Mouse (Mus musculus) midbrain, embryonic 16.5 days (tissue): ENCODE measurements around the gene Rpl35. TPM values are rescaled to one million over a fixed set of nuclear protein-coding genes. Genes with fewer than 3 reads are reported as not detected.

Experiments used
- ATAC-seq: fragments of 200-750 bp; cut with Nextera tagmentation; 2 replicates; pipeline ENCODE4 v1.8.0; 2017; ENCODE audit warnings: moderate TSS enrichment
- H3K27ac ChIP-seq: fragments of 300-500 bp; sonication (generic); 2 replicates; pipeline ENCODE4 v1.5.1; 2014; ENCODE audit warnings: mild to moderate bottlenecking, low read length, mixed read lengths
- H3K27me3 ChIP-seq: fragments of 300-500 bp; sonication (generic); 2 replicates; pipeline ENCODE4 v1.6.1; 2014; ENCODE audit warnings: low read depth, low read length, mixed read lengths; ENCODE audit not compliant: control insufficient read depth, insufficient read depth
- H3K36me3 ChIP-seq: fragments of 300-500 bp; sonication (generic); 2 replicates; pipeline ENCODE4 v1.6.1; 2014; ENCODE audit warnings: mild to moderate bottlenecking, low read length, moderate library complexity, mixed read lengths; ENCODE audit not compliant: control insufficient read depth, insufficient read depth
- H3K4me1 ChIP-seq: fragments of 300-500 bp; sonication (generic); 2 replicates; pipeline ENCODE4 v1.6.1; 2014; ENCODE audit warnings: mild to moderate bottlenecking, low read length, mixed read lengths; ENCODE audit not compliant: control insufficient read depth, insufficient read depth
- H3K4me2 ChIP-seq: fragments of 300-500 bp; sonication (generic); 2 replicates; pipeline ENCODE4 v1.6.1; 2014; ENCODE audit warnings: mild to moderate bottlenecking, low read length, mixed read lengths
- H3K4me3 ChIP-seq: fragments of 300-500 bp; sonication (generic); 2 replicates; pipeline ENCODE4 v1.5.1; 2014; ENCODE audit warnings: low read depth, mild to moderate bottlenecking, low read length, moderate library complexity, mixed read lengths
- H3K9ac ChIP-seq: fragments of 300-500 bp; sonication (generic); 2 replicates; pipeline ENCODE4 v1.6.1; 2014; ENCODE audit warnings: low read depth, low read length, mixed read lengths
- H3K9me3 ChIP-seq: fragments of 300-500 bp; sonication (generic); replicated peaks from 2 replicates; pipeline ENCODE4 v1.6.1; 2014; ENCODE audit warnings: mild to moderate bottlenecking, low read length, mixed read lengths; ENCODE audit not compliant: control insufficient read depth, poor library complexity, severe bottlenecking
- WGBS: fragments of 180-500 bp; shearing (Covaris S2); extraction: QIAGEN DNeasy Blood & Tissue Kit; methylation state at CpG from one replicate; pipeline ENCODE4 v1.1.7; 2014; 5-methylcytosine and 5-hydroxymethylcytosine counted together
- polyA plus RNA-seq: library from polyadenylated mRNA; unstranded; fragments of >200 nt; fragmentation: Nextera tagmentation; extraction: Ambion mirVana; gene quantifications from 2 replicates; pipeline ENCODE4 v1.2.1, GENCODE M21; 2015

The Rpl35 gene
- polyA plus RNA-seq, 1 experiment from 2014 or later, result 566 TPM

- no peak for ATAC-seq
- Histone ChIP-seq H3K4me1 (no peaks in the 10 kb centered on the region), H3K4me3 (no peak overlapping the region), H3K9me3 (no peaks in the 10 kb centered on the region), H3K27ac (no peak overlapping the region), H3K9ac (no peak overlapping the region), H3K4me2 (no peak overlapping the region), H3K36me3 (no peaks in the 10 kb centered on the region), H3K27me3 (no peaks in the 10 kb centered on the region)
- WGBS, result 28% methylated on average over 2 of the region's 2 CpGs
Observed at GRCm38 (mm10) chr2:38973223-38973622, 32.2 kb downstream of the Rpl35 start.

- no peak for ATAC-seq
- H3K4me1 ChIP-seq, result no peaks in the 10 kb centered on the region
- H3K36me3 ChIP-seq, result no peaks in the 10 kb centered on the region
- no peaks in the 10 kb centered on the region for H3K27me3 ChIP-seq
- H3K9ac ChIP-seq, result no peak overlapping the region
- WGBS, result 83% methylated on average over 5 of the region's 5 CpGs
- no peak overlapping the region for H3K27ac ChIP-seq
- H3K4me3 ChIP-seq, result no peak overlapping the region
- H3K9me3 ChIP-seq, result no peaks in the 10 kb centered on the region
- no peak overlapping the region for H3K4me2 ChIP-seq
Observed at GRCm38 (mm10) chr2:38970057-38970456, 35.4 kb downstream of the Rpl35 start.

- 95% methylated on average over 2 of the region's 2 CpGs for WGBS
- H3K27ac ChIP-seq, result no peak overlapping the region
- H3K9me3 ChIP-seq, result no peaks in the 10 kb centered on the region
- no peaks in the 10 kb centered on the region for H3K36me3 ChIP-seq
- no peak overlapping the region for H3K9ac ChIP-seq
- no peak overlapping the region for H3K4me3 ChIP-seq
- no peak overlapping the region for H3K4me2 ChIP-seq
- no peak for ATAC-seq
- no peaks in the 10 kb centered on the region for H3K4me1 ChIP-seq
- no peaks in the 10 kb centered on the region for H3K27me3 ChIP-seq
Observed at GRCm38 (mm10) chr2:38969650-38970049, 35.8 kb downstream of the Rpl35 start.

- Histone ChIP-seq H3K9ac (no peak overlapping the region), H3K36me3 (no peaks in the 10 kb centered on the region), H3K27ac (no peak overlapping the region), H3K4me1 (no peaks in the 10 kb centered on the region), H3K4me3 (no peak overlapping the region), H3K9me3 (no peaks in the 10 kb centered on the region), H3K27me3 (no peaks in the 10 kb centered on the region), H3K4me2 (no peak overlapping the region)
- 47% methylated on average over 4 of the region's 4 CpGs for WGBS
- ATAC-seq, result no peak
Observed at GRCm38 (mm10) chr2:38964198-38964597, 41.2 kb downstream of the Rpl35 start.

- ATAC-seq, result no peak
- 88% methylated on average over 5 of the region's 5 CpGs for WGBS
Observed at GRCm38 (mm10) chr2:38957671-38958223, 47.7 kb downstream of the Rpl35 start.

GRCm38 (mm10) chr2:38956062-38956461 lies 49.4 kb downstream of the Rpl35 start:
- no peaks in the 10 kb centered on the region for H3K27me3 ChIP-seq
- WGBS, result 79% methylated on average over 2 of the region's 2 CpGs
- H3K9me3 ChIP-seq, result no peaks in the 10 kb centered on the region
- no peak overlapping the region for H3K4me2 ChIP-seq
- no peaks in the 10 kb centered on the region for H3K4me1 ChIP-seq
- H3K36me3 ChIP-seq, result no peaks in the 10 kb centered on the region
- no peak for ATAC-seq
- no peak overlapping the region for H3K9ac ChIP-seq
- no peak overlapping the region for H3K27ac ChIP-seq
- H3K4me3 ChIP-seq, result no peak overlapping the region

More at GRCm38 (mm10) chr2:38957671-38958223, 47.7 kb downstream of the Rpl35 start:
- Histone ChIP-seq H3K27me3 (no peaks in the 10 kb centered on the region), H3K9ac (no peak overlapping the region), H3K4me2 (no peak overlapping the region), H3K4me3 (no peak overlapping the region), H3K9me3 (no peaks in the 10 kb centered on the region), H3K36me3 (no peaks in the 10 kb centered on the region), H3K4me1 (no peaks in the 10 kb centered on the region), H3K27ac (no peak overlapping the region)

GRCm38 (mm10) chr2:38953152-38953883 lies 52.1 kb downstream of the Rpl35 start:
- H3K4me1 ChIP-seq, result no peaks in the 10 kb centered on the region
- H3K27ac ChIP-seq, result no peak overlapping the region
- no peaks in the 10 kb centered on the region for H3K9me3 ChIP-seq
- no peaks in the 10 kb centered on the region for H3K27me3 ChIP-seq
- no peak overlapping the region for H3K4me3 ChIP-seq
- H3K9ac ChIP-seq, result no peak overlapping the region
- WGBS, result 69% methylated on average over 5 of the region's 5 CpGs
- H3K36me3 ChIP-seq, result no peaks in the 10 kb centered on the region
- no peak for ATAC-seq
- H3K4me2 ChIP-seq, result no peak overlapping the region

Other genes with a start within 250 kb of the Rpl35 start
- gene Nr6a1, start 77.9 kb downstream of the Rpl35 start, polyA plus RNA-seq, result 0.84 and 1.4 TPM in 2 replicates
- gene Olfml2a, start 73.6 kb downstream of the Rpl35 start, polyA plus RNA-seq, result 3.2 and 3.5 TPM in 2 replicates
- gene Wdr38, start 8.1 kb downstream of the Rpl35 start, polyA plus RNA-seq, result 1.8 and 2.3 TPM in 2 replicates
- gene Arpc5l, start 276 bp downstream of the Rpl35 start, polyA plus RNA-seq, result 137 and 141 TPM in 2 replicates
- 34.9 and 37.5 TPM in 2 replicates for gene Golga1, start 59.9 kb upstream of the Rpl35 start, polyA plus RNA-seq
- 18.7 and 22.8 TPM in 2 replicates for gene Scai, start 185.1 kb upstream of the Rpl35 start, polyA plus RNA-seq
- 70.7 and 74.3 TPM in 2 replicates for gene Ppp6c, start 220.8 kb upstream of the Rpl35 start, polyA plus RNA-seq